Mouse (Mus musculus) cerebellum, adult 2 months (tissue): ENCODE measurements around the gene Ghdc. TPM values are rescaled to one million over a fixed set of nuclear protein-coding genes. Genes with fewer than 3 reads are reported as not detected.

Experiments used
- DNase-seq, 2 experiments: peaks; one replicate each; pipeline ENCODE4 v3.0.0; 2021
- H3K27ac ChIP-seq: fragments of 200-500 bp; 2 replicates; pipeline ENCODE4 v1.5.1; 2012; ENCODE audit warnings: low read length, control low read depth, inconsistent platforms; ENCODE audit not compliant: insufficient read depth
- H3K27me3 ChIP-seq: fragments of 200-500 bp; 2 replicates; pipeline ENCODE4 v1.6.1; 2012; ENCODE audit warnings: inconsistent platforms, mild to moderate bottlenecking, low read length, moderate library complexity; ENCODE audit not compliant: control insufficient read depth, insufficient read depth
- H3K4me1 ChIP-seq: fragments of 200-500 bp; 2 replicates; pipeline ENCODE4 v1.6.1; 2011; ENCODE audit warnings: low read length; ENCODE audit not compliant: control insufficient read depth, insufficient read depth
- H3K4me3 ChIP-seq: fragments of 200-500 bp; replicated peaks from 2 replicates; pipeline ENCODE3; 2011; ENCODE audit warnings: mild to moderate bottlenecking, low read depth, low read length, control low read depth; ENCODE audit not compliant: insufficient read depth
- CTCF ChIP-seq: fragments of 200-500 bp; IDR thresholded peaks from 2 replicates; pipeline ENCODE4 v1.5.1; 2011; ENCODE audit warnings: low read depth, mild to moderate bottlenecking, control low read depth, low read length, moderate library complexity, borderline replicate concordance; ENCODE audit not compliant: insufficient read depth
- POLR2A ChIP-seq: fragments of 200-500 bp; IDR thresholded peaks from 2 replicates; pipeline ENCODE4 v1.6.1; 2011; ENCODE audit warnings: low read length, control low read depth, borderline replicate concordance; ENCODE audit not compliant: insufficient read depth
- whole genome bisulfite sequencing: fragments of 180-500 bp; shearing (Covaris S2); methylation state at CpG from one replicate; pipeline ENCODE4 v1.1.7; 2018; 5-methylcytosine and 5-hydroxymethylcytosine counted together
- polyA plus RNA-seq: library from polyadenylated mRNA; depleted of rRNA; stranded (reverse); fragments of >200 nt; gene quantifications from 2 replicates; pipeline ENCODE4 v1.2.3, GENCODE M21; 2012

The Ghdc gene
- polyA plus RNA-seq, 1 experiment, result 11.6 TPM

- TF ChIP-seq CTCF (no peak), POLR2A (no peak)
- 22% methylated on average over 6 of the region's 6 CpGs for WGBS
These were observed 42.2 kb downstream of the Ghdc start for GRCm38 (mm10) chr11:100728601-100729000.

GRCm38 (mm10) chr11:100727201-100727600 is 43.6 kb downstream of the Ghdc start:
- WGBS, result 97% methylated on average over 3 of the region's 3 CpGs
- peaks cover 10% of the 10 kb centered on the region for H3K4me1 ChIP-seq
- no peak for DNase-seq
- no peak overlapping the region for H3K4me3 ChIP-seq
- H3K27me3 ChIP-seq, result no peaks in the 10 kb centered on the region
- TF ChIP-seq CTCF (no peak), POLR2A (no peak)
- H3K27ac ChIP-seq, result no peak overlapping the region

More at GRCm38 (mm10) chr11:100728601-100729000, 42.2 kb downstream of the Ghdc start:
- Histone ChIP-seq H3K27me3 (no peaks in the 10 kb centered on the region), H3K4me1 (peaks cover 5% of the 10 kb centered on the region; the same call in 1 of the 2 replicates), H3K4me3 (no peak overlapping the region), H3K27ac (no peak overlapping the region)
- no peak for DNase-seq

DNA sequence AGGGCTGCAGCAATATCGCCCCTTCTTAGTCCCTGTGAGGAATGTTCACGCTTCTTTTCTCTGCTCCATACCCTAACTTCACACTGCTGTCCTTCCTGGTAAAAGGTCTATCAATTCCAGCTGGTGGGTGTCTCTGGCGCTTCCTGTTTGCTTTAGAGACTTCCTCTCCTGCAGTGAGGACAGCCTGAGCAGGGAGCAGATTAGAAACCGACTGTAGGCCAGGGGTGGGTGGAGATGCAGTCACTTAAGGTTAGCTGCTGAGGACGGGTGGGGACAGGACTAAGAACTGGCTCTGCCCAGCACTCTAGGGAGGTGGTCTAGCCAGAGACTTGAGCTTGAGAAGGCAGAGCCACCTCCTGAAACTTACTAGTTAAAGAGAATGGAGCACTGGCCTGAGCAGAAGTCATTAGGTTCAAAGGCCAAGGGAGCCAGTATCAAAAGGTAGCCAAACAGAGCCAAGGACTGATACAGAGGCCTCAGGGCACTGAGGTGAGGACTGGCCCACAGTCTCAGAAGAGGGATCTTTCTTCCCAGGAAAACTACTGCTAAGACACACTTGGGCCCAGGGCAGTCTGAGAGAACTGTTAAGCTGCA is 45.7 kb downstream of the Ghdc start:
- TF ChIP-seq POLR2A (no peak), CTCF (no peak)
- no peak for DNase-seq
- Histone ChIP-seq H3K4me1 (peaks cover 19% of the 10 kb centered on the region), H3K4me3 (no peak overlapping the region), H3K27ac (peak overlapping the region; percentile 30; the same call in 1 of the 2 replicates), H3K27me3 (no peaks in the 10 kb centered on the region)
- WGBS, result 49% methylated on average over 5 of the region's 5 CpGs

DNA sequence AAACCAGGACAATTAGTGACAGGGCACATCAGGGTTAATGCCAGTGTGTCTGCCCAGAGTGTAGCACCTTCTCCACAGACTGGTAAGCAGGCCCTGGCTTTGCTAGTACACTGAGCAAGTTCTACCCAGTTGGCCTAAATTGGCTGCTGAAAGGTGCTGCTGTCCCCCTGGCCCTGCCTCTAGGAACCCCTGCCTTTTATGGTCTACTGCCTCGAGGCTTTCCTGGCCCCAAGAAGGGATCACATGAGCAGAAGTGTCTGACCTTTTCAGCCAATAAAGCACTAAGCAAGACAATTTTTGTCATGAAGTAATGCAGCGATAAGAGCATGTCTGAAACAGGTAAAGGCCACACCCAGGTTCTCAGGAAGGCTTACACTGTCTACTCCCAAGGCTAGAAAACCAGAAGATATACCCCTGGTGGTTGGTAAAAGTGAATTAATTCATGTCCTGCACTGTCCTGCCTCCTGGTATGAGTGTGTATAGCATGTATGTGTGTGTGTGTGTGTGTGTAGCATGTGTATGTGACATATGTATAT is 48.2 kb downstream of the Ghdc start:
- Histone ChIP-seq H3K27ac (no peak overlapping the region), H3K27me3 (no peaks in the 10 kb centered on the region), H3K4me1 (peaks cover 19% of the 10 kb centered on the region), H3K4me3 (no peak overlapping the region)
- no peak for DNase-seq
- 50% methylated on average over 2 of the region's 2 CpGs for WGBS
- TF ChIP-seq CTCF (no peak), POLR2A (no peak)

- no peak for DNase-seq
- Histone ChIP-seq H3K27me3 (no peaks in the 10 kb centered on the region), H3K4me1 (peaks cover 19% of the 10 kb centered on the region), H3K27ac (peak overlapping the region; percentile 5; the same call in 1 of the 2 replicates), H3K4me3 (no peak overlapping the region)
- WGBS, result 36% methylated on average over 8 of the region's 8 CpGs
- TF ChIP-seq POLR2A (no peak), CTCF (no peak)
These were observed 48.8 kb downstream of the Ghdc start for GRCm38 (mm10) chr11:100721776-100722492.

DNA sequence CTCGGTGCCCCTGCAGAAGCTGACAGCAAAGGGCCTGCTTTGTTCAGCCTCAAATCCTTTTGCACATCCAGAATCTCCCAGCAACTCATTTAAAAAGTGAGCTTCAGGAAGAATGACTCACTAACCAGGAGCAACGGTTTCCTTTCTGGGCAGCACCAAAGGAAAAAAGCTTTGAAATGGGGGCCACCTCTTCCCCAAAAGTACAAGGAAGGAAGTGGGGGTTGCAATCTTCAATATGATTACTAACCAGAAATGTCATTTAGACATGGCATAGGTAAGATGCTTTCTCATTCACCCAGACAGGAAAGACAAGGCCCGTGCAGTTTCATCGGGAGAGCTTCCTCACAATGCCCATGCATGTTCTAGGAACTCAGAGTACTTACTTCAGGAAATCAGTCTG is 49.5 kb downstream of the Ghdc start:
- 68% methylated on average over 4 of the region's 4 CpGs for WGBS
- Histone ChIP-seq H3K4me1 (peaks cover 19% of the 10 kb centered on the region), H3K27me3 (no peaks in the 10 kb centered on the region), H3K27ac (no peak overlapping the region; the same call in 1 of the 2 replicates), H3K4me3 (no peak overlapping the region)
- TF ChIP-seq CTCF (no peak), POLR2A (no peak)
- no peak for DNase-seq

GRCm38 (mm10) chr11:100720345-100720744 is 50.4 kb downstream of the Ghdc start:
- WGBS, result 68% methylated on average over 5 of the region's 5 CpGs
- no peak for DNase-seq

GRCm38 (mm10) chr11:100719893-100720292 is 50.9 kb downstream of the Ghdc start:
- DNase-seq, result no peak
- 80% methylated on average over 11 of the region's 11 CpGs for WGBS
- Histone ChIP-seq H3K4me3 (no peak overlapping the region), H3K4me1 (peaks cover 14% of the 10 kb centered on the region), H3K27me3 (no peaks in the 10 kb centered on the region), H3K27ac (no peak overlapping the region)
- TF ChIP-seq POLR2A, result no peak
- TF ChIP-seq CTCF, result no peak

More at GRCm38 (mm10) chr11:100720345-100720744, 50.4 kb downstream of the Ghdc start:
- Histone ChIP-seq H3K4me1 (peaks cover 18% of the 10 kb centered on the region), H3K27ac (peak overlapping the region; percentile 2; the same call in 1 of the 2 replicates), H3K27me3 (no peaks in the 10 kb centered on the region), H3K4me3 (no peak overlapping the region)
- TF ChIP-seq POLR2A, result no peak
